Mouse (Mus musculus) midbrain, embryonic 16.5 days (tissue): Measurements from ENCODE around the gene Nsd2. TPM values are rescaled to one million over a fixed set of nuclear protein-coding genes. Genes with fewer than 3 reads are reported as not detected.

Experiments
- ATAC-seq: fragments of 200-750 bp; cut with Nextera tagmentation; 2 replicates; pipeline ENCODE4 v1.8.0; 2017; ENCODE audit warnings: moderate TSS enrichment
- H3K27ac ChIP-seq: fragments of 300-500 bp; sonication (generic); 2 replicates; pipeline ENCODE4 v1.5.1; 2014; ENCODE audit warnings: mild to moderate bottlenecking, low read length, mixed read lengths
- H3K27me3 ChIP-seq: fragments of 300-500 bp; sonication (generic); 2 replicates; pipeline ENCODE4 v1.6.1; 2014; ENCODE audit warnings: low read depth, low read length, mixed read lengths; ENCODE audit not compliant: control insufficient read depth, insufficient read depth
- H3K36me3 ChIP-seq: fragments of 300-500 bp; sonication (generic); 2 replicates; pipeline ENCODE4 v1.6.1; 2014; ENCODE audit warnings: mild to moderate bottlenecking, low read length, moderate library complexity, mixed read lengths; ENCODE audit not compliant: control insufficient read depth, insufficient read depth
- H3K4me1 ChIP-seq: fragments of 300-500 bp; sonication (generic); 2 replicates; pipeline ENCODE4 v1.6.1; 2014; ENCODE audit warnings: mild to moderate bottlenecking, low read length, mixed read lengths; ENCODE audit not compliant: control insufficient read depth, insufficient read depth
- H3K4me2 ChIP-seq: fragments of 300-500 bp; sonication (generic); 2 replicates; pipeline ENCODE4 v1.6.1; 2014; ENCODE audit warnings: mild to moderate bottlenecking, low read length, mixed read lengths
- H3K4me3 ChIP-seq: fragments of 300-500 bp; sonication (generic); 2 replicates; pipeline ENCODE4 v1.5.1; 2014; ENCODE audit warnings: low read depth, mild to moderate bottlenecking, low read length, moderate library complexity, mixed read lengths
- H3K9ac ChIP-seq: fragments of 300-500 bp; sonication (generic); 2 replicates; pipeline ENCODE4 v1.6.1; 2014; ENCODE audit warnings: low read depth, low read length, mixed read lengths
- H3K9me3 ChIP-seq: fragments of 300-500 bp; sonication (generic); replicated peaks from 2 replicates; pipeline ENCODE4 v1.6.1; 2014; ENCODE audit warnings: mild to moderate bottlenecking, low read length, mixed read lengths; ENCODE audit not compliant: control insufficient read depth, poor library complexity, severe bottlenecking
- WGBS: fragments of 180-500 bp; shearing (Covaris S2); extraction: QIAGEN DNeasy Blood & Tissue Kit; methylation state at CpG from one replicate; pipeline ENCODE4 v1.1.7; 2014; 5-methylcytosine and 5-hydroxymethylcytosine counted together
- polyA plus RNA-seq: library from polyadenylated mRNA; unstranded; fragments of >200 nt; fragmentation: Nextera tagmentation; extraction: Ambion mirVana; gene quantifications from 2 replicates; pipeline ENCODE4 v1.2.1, GENCODE M21; 2015

The Nsd2 gene
- polyA plus RNA-seq, 1 experiment from 2014 or later, result 75.9 TPM

DNA sequence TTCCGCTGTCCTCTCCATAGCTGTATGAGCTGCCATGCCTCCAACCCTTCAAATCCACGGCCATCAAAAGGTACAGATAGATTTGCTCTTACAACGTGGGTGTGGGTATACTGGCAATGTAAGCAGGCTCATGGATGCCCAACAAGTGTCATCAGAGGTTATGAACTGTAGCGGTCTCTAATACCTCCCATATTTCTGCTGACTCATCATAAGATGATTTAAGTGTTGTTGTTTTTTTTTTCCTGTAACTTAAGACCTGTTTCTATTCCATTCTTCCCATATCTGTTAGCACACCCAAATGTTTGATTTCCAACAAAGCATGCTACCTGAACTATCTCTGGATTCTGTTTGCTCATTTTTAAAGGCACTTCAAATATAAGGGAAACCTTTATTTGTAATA is 60.6 kb downstream of the Nsd2 start:
- 90% methylated on average over 4 of the region's 4 CpGs for WGBS
- Histone ChIP-seq H3K4me3 (no peak overlapping the region), H3K27ac (no peak overlapping the region), H3K9ac (no peak overlapping the region), H3K27me3 (no peaks in the 10 kb centered on the region), H3K36me3 (peaks cover 45% of the 10 kb centered on the region), H3K4me2 (no peak overlapping the region), H3K9me3 (no peaks in the 10 kb centered on the region), H3K4me1 (no peaks in the 10 kb centered on the region)
- ATAC-seq, result no peak

DNA sequence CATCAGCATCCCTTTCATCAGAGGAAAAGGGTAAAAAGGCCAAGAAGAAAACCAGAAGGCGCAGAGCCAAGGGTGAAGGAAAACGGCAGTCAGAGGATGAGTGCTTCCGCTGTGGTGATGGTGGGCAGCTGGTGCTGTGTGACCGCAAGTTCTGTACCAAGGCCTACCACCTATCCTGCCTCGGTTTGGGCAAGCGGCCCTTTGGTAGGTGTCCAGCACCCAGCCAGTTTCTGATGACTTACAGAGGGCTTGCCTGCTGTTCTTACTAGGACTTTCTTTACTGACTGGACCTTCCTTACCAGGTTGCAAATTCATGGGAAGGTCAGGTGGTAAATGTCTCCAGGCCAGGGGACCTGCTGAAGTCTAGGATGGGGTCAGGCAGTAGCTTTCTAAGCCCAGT is 72.9 kb downstream of the Nsd2 start:
- Histone ChIP-seq H3K9me3 (no peaks in the 10 kb centered on the region), H3K4me1 (no peaks in the 10 kb centered on the region), H3K36me3 (peaks cover 45% of the 10 kb centered on the region), H3K27me3 (no peaks in the 10 kb centered on the region), H3K4me2 (no peak overlapping the region), H3K9ac (no peak overlapping the region), H3K27ac (no peak overlapping the region), H3K4me3 (no peak overlapping the region)
- ATAC-seq, result no peak
- WGBS, result 92% methylated on average over 6 of the region's 6 CpGs

DNA sequence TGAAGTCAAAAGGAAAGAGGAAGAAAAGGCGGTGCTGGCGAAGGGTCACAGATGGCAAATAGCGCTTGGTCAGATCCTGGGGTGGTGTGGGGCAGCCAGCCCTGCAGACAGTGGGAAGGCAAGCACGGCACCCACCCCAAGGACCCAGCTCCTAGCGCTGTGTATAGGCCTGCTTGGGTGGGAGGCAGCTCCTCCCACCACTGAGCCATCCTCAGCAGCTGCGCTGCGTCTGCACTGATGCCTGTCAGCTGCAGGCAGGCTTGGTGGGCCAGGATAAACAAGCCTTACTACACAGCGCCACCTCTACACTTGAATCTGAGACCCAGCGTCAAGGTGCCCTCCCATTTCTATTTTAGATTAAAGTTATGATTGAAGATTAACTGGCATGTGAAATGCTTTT is 74.6 kb downstream of the Nsd2 start:
- Histone ChIP-seq H3K36me3 (peaks cover 54% of the 10 kb centered on the region), H3K4me3 (no peak overlapping the region), H3K4me1 (no peaks in the 10 kb centered on the region), H3K4me2 (no peak overlapping the region), H3K27ac (no peak overlapping the region), H3K9ac (no peak overlapping the region), H3K9me3 (no peaks in the 10 kb centered on the region), H3K27me3 (no peaks in the 10 kb centered on the region)
- peak; percentile 46; the same call in 1 of the 2 replicates for ATAC-seq
- 88% methylated on average over 9 of the region's 9 CpGs for WGBS

DNA sequence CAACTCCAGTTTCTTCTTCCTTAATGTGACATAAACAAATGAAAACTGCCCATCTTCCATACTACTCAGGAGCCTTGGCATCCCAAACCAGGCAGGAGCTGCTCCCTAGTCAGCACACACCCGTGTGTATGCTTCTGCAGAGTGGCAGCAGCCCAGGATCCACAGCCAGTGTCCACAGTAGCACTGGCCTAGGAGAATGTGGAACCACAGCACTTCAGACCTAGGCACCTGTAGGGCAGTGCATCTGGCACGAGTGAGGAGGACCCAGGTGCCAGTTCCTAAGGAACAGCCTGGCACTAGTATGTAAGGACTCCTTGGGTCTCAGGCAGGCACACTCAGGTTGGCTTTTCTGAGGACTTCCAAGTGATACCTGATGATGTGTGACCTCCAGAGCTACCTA is 76.6 kb downstream of the Nsd2 start:
- Histone ChIP-seq H3K4me3 (no peak overlapping the region), H3K9ac (no peak overlapping the region), H3K9me3 (no peaks in the 10 kb centered on the region), H3K27ac (no peak overlapping the region), H3K36me3 (peaks cover 63% of the 10 kb centered on the region), H3K4me1 (no peaks in the 10 kb centered on the region), H3K27me3 (no peaks in the 10 kb centered on the region), H3K4me2 (no peak overlapping the region)
- ATAC-seq, result no peak
- WGBS, result 90% methylated on average over 2 of the region's 2 CpGs

DNA sequence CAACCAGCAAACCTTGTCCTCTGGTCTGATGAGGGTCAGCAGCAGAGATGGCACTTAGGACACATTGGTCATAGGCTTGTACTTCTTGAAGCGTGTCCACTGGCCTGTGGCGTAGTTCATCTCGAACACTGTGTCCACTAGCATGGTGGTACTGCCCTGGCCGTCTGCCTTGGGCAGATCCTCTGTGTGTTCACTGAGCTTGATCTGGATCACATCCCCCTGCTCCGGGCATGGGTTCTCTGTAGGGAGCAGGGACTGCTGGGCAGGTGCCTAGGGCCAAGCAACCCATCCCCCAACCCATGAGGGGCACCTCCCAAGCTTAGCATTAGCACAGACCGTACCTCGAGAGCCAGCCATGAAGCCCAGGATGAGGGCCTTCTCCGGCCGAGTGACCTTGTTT is 78.1 kb downstream of the Nsd2 start:
- Histone ChIP-seq H3K27ac (no peak overlapping the region), H3K27me3 (no peaks in the 10 kb centered on the region), H3K36me3 (peaks cover 58% of the 10 kb centered on the region), H3K4me1 (no peaks in the 10 kb centered on the region), H3K4me2 (no peak overlapping the region), H3K4me3 (no peak overlapping the region), H3K9me3 (no peaks in the 10 kb centered on the region), H3K9ac (no peak overlapping the region)
- no peak for ATAC-seq
- 94% methylated on average over 9 of the region's 9 CpGs for WGBS

DNA sequence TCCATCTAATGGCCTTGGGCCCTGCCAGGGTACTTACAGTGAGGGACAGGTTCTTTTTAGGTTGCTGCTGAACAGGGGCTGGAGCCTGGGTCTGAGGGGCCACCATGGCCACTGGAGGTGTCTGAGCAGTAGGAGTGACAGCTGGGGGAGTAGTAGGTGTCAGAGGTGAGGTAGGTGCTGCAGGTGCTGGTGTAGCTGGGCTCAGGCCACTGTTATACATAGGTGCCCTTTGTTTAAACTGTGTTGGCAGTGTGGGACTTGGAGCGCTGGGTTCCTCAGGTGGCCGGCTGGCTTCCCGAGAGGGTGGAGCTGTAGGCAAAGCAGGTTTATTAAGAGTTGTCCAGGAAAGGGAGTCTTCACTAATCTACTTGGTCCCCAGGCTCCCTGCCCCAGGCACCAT is 78.7 kb downstream of the Nsd2 start:
- H3K27ac ChIP-seq, result no peak overlapping the region
- peaks cover 56% of the 10 kb centered on the region for H3K36me3 ChIP-seq
- no peak overlapping the region for H3K9ac ChIP-seq
- no peak overlapping the region for H3K4me2 ChIP-seq
- 0 out of 2 replicates have a peak, but pooled peaks have one; percentile 33 for ATAC-seq
- H3K4me3 ChIP-seq, result no peak overlapping the region
- no peaks in the 10 kb centered on the region for H3K27me3 ChIP-seq
- no peaks in the 10 kb centered on the region for H3K9me3 ChIP-seq
- H3K4me1 ChIP-seq, result no peaks in the 10 kb centered on the region
- 95% methylated on average over 3 of the region's 3 CpGs for WGBS

DNA sequence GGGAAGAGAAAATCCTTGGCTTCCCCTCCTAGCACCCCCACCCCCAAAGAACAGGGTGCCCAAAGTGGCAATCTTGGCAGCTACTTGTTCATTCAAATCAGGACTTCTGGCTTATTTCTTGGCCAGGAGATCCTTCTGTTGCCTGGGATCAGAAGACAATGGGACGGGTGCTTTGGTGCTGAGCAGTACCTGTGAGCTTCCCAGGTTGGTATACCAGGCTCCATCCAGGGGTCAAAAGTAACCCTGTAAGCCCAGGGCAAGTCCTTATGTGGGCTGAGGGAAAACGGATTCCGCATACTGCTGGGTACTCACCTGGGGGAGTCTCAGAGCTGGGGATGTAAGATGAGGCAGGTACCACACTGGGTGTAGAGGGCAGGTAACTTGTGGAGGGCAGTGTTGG is 79.6 kb downstream of the Nsd2 start:
- no peak overlapping the region for H3K4me2 ChIP-seq

DNA sequence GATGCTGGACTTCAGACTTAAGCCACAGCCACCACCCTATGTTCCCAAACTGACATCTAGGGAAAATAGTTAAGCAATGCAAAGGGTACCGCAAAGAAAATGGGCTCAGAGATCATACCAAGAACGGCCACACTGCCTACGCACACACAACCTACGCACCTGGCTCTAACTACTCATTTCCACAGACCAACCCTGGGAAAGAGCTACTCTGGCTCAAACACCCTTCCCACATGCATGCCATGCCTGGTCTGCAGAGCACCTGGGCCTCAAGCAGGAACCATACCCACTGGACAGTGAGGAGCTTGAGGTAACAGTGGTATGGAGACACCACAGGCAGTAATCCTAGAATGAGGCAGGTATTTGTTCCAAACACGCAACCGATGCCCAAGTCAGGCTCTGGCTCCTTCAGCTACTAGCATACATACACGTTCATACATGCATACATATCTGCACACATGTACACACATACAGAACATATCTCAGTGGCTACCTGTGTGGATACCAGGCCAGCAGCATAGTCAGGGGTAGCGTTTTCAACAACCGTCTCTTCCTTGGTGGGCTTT is 80.3 kb downstream of the Nsd2 start:
- no peak for ATAC-seq
- Histone ChIP-seq H3K9me3 (no peaks in the 10 kb centered on the region), H3K9ac (no peak overlapping the region), H3K36me3 (peaks cover 43% of the 10 kb centered on the region), H3K4me1 (no peaks in the 10 kb centered on the region), H3K27ac (no peak overlapping the region), H3K27me3 (no peaks in the 10 kb centered on the region), H3K4me3 (no peak overlapping the region), H3K4me2 (no peak overlapping the region)
- 96% methylated on average over 9 of the region's 9 CpGs for WGBS

More for the DNA sequence above, 79.6 kb downstream of the Nsd2 start:
- WGBS, result 92% methylated on average over 3 of the region's 3 CpGs
- peaks cover 49% of the 10 kb centered on the region for H3K36me3 ChIP-seq
- H3K9ac ChIP-seq, result no peak overlapping the region
- no peak overlapping the region for H3K4me3 ChIP-seq
- no peak overlapping the region for H3K27ac ChIP-seq
- H3K9me3 ChIP-seq, result no peaks in the 10 kb centered on the region
- no peaks in the 10 kb centered on the region for H3K27me3 ChIP-seq
- no peaks in the 10 kb centered on the region for H3K4me1 ChIP-seq
- ATAC-seq, result no peak

DNA sequence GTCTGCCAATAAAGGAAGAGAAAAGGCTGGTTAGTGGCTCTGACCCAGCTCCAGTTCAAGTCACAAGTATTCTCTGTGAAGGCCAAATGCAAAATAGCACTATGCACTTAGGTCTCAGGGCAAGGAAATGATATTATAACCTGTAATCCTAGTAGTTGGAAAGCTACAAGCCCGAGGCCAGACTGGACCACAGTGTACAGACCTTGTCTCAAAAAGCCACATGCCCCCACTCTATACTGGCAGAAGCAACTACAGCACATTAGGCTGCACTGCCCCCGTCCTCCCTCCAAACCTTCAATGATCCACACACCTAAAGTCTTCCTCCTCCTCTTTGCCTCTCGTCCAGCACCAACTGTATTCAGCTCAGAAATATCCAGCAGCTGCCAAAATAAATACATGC is 80.8 kb downstream of the Nsd2 start:
- no peaks in the 10 kb centered on the region for H3K4me1 ChIP-seq
- H3K36me3 ChIP-seq, result peaks cover 43% of the 10 kb centered on the region
- no peak for ATAC-seq
- H3K9me3 ChIP-seq, result no peaks in the 10 kb centered on the region
- 91% methylated on average over 3 of the region's 3 CpGs for WGBS
- no peak overlapping the region for H3K4me3 ChIP-seq
- H3K9ac ChIP-seq, result no peak overlapping the region
- no peak overlapping the region for H3K27ac ChIP-seq
- no peak overlapping the region for H3K4me2 ChIP-seq
- no peaks in the 10 kb centered on the region for H3K27me3 ChIP-seq
